Comparison of ENCODE assay signal across 7 mouse cellular contexts in the genomic region with DNA sequence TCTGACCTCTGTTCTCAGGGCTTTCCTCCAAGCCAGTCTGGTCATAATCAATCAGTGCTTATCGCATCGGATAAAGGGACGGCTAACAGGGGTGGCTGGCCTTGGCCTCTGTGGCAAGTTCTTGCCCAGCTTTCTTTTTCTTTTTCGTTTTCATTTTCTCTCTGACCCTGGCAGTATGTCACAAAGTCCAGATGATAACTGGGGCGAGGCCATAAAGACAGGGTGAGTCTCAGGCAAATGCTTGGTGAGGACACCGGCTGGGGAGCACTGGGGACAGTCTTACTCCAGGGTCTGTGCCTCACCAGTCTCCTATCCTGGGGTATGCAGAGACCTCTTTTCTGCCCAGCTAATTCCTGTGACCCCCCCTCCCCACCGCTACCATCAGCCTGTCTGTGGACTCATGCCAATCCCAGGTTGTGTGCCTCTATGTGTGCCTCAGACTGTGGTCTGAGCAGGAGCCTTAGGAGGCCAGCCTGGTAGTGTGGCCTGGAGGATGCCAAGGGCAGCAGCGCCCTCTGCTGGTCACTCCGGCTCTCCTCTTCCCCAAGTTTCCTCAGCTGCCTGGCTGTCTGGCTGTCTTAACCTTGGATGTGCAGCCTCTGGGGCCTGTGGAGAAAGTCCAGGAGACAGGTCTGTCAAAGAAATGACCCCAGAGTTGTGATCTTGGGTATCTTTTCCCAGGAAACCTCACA. TPM values are rescaled to one million over a fixed set of nuclear protein-coding genes. Genes with fewer than 3 reads are reported as not detected.
DNase-seq lines count a peak whose midpoint lies in the region; ATAC-seq lines count a peak whose summit lies in the region.

No protein-coding gene starts in this region.

- H3K9ac ChIP-seq in midbrain, embryonic 15.5 days: no peak overlapping the region

- peak; percentile 70 for ATAC-seq in midbrain, embryonic 15.5 days (replicated peaks)

- peaks cover 4% of the 10 kb centered on the region; the same call in 1 of the 2 replicates for H3K4me1 ChIP-seq in limb, embryonic 10.5 days
- H3K4me1 ChIP-seq in midbrain, embryonic 15.5 days: peaks cover 2% of the 10 kb centered on the region; the same call in 1 of the 2 replicates

- H3K4me2 ChIP-seq in midbrain, embryonic 15.5 days: no peak overlapping the region

- no peak overlapping the region for H3K27ac ChIP-seq in limb, embryonic 10.5 days
- H3K27ac ChIP-seq in midbrain, embryonic 15.5 days: no peak overlapping the region

- H3K4me3 ChIP-seq in limb, embryonic 10.5 days: no peak overlapping the region
- H3K4me3 ChIP-seq in midbrain, embryonic 15.5 days: no peak overlapping the region

- H3K9me3 ChIP-seq in limb, embryonic 10.5 days (replicated peaks): no peaks in the 10 kb centered on the region
- no peaks in the 10 kb centered on the region for H3K9me3 ChIP-seq in midbrain, embryonic 15.5 days

- peaks cover 23% of the 10 kb centered on the region for H3K27me3 ChIP-seq in limb, embryonic 10.5 days (ENCODE audit: low read depth, poor library complexity, severe bottlenecking)
- H3K27me3 ChIP-seq in midbrain, embryonic 15.5 days (replicated peaks): peaks cover 5% of the 10 kb centered on the region; the same call in 1 of the 2 replicates

- peak; percentile 65 for DNase-seq in adrenal gland, adult 8-10 months
- DNase-seq in embryo, embryonic 9.5 days (ENCODE audit: extremely low spot score): peak; percentile 83
- peak; percentile 96 for DNase-seq in heart, adult 11 months
- DNase-seq in kidney, adult 18-20 months: peak; percentile 86
- peak; percentile 95 for DNase-seq in limb, embryonic 10.5 days (ENCODE audit: low spot score)
- DNase-seq in spleen, adult 18-20 months: peak; percentile 76 to 85

- no peaks in the 10 kb centered on the region for H3K36me3 ChIP-seq in limb, embryonic 10.5 days
- H3K36me3 ChIP-seq in midbrain, embryonic 15.5 days (replicated peaks): no peaks in the 10 kb centered on the region

- 45% methylated on average over 9 of the region's 9 CpGs for WGBS in limb, embryonic 10.5 days
- WGBS in midbrain, embryonic 15.5 days: 43% methylated on average over 9 of the region's 9 CpGs

RNA-seq across cellular contexts. Expression of gene Irf8, which starts 59.9 kb away (rescaled TPM):
- 10 to 100 TPM; 19.5 to 46.7 (median 34.6) TPM for total RNA-seq in adrenal gland, adult 8-10 months (2022)
- polyA plus RNA-seq in limb, embryonic 10.5 days (2016; fragmentation: Nextera tagmentation; extraction: Ambion mirVana): 1.4 and 1.7 TPM in 2 replicates
- 3.7 and 4.0 TPM in 2 replicates for polyA plus RNA-seq in midbrain, embryonic 15.5 days (2015; fragmentation: Nextera tagmentation; extraction: Ambion mirVana)
